Mouse (Mus musculus): Measurements from ENCODE around the gene Nek6. TPM values are rescaled to one million over a fixed set of nuclear protein-coding genes. Genes with fewer than 3 reads are reported as not detected.

Nek6 gene
- total and polyA plus RNA-seq, 3 experiments = 3.7 to 5.4 TPM; not detected in 1

DNA sequence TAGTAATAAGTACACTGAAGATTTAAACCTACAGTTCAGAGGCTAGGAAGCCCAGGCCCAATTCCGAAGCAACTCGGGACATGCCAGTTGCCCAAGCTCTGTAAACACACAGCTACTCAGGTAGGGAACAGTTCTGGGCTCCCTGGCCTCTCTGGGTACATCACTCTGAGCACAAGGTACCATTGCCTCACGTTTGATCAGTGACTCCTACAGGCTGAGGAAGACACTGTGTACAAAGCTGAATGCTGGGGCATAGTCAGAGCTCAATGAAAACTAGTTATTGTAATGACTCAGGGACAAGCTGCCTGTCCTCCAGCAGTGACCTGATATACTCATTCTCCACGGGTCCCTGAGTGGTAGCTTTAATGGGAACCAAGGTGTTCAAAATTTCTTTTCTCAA lies 109.6 kb downstream of the Nek6 start:
- DNase-seq (ENCODE audit: low read depth, low spot score) = no peak
- no peak overlapping the region for H3K4me3 ChIP-seq (ENCODE audit: control insufficient read depth in 1 of 2, insufficient read depth in 1 of 2, low read depth in 2 of 2, low read length in 2 of 2)
- TF ChIP-seq USF2 (IDR thresholded peaks at IDR 0.05; ENCODE audit: borderline replicate concordance in 1 of 2, insufficient read depth in 1 of 2, low read depth in 1 of 2, low read length in 2 of 2) = no peak
- no peak for TF ChIP-seq ELF1 (IDR thresholded peaks at IDR 0.05; ENCODE audit: low read depth, low read length)
- TF ChIP-seq MAX (IDR thresholded peaks at IDR 0.05; ENCODE audit: low read length) = no peak
- no peak for TF ChIP-seq E2F4 (IDR thresholded peaks at IDR 0.05; ENCODE audit: borderline replicate concordance, low read depth, low read length)
- TF ChIP-seq ZMIZ1 (IDR thresholded peaks at IDR 0.05; ENCODE audit: low read depth, low read length) = no peak
- no peak for TF ChIP-seq JUND (IDR thresholded peaks at IDR 0.05; ENCODE audit: low read depth, low read length)
- no peak for TF ChIP-seq TAL1 (IDR thresholded peaks at IDR 0.05; ENCODE audit: low read length)
- no peak overlapping the region for H3K27ac ChIP-seq (ENCODE audit: control insufficient read depth, low read depth, low read length)
- no peak overlapping the region for H3K9ac ChIP-seq (ENCODE audit: control insufficient read depth, low read depth, low read length, poor library complexity, severe bottlenecking)
- H3K4me1 ChIP-seq (ENCODE audit: control insufficient read depth in 1 of 2, insufficient read depth in 2 of 2, low read length in 2 of 2) = peaks cover 6 to 20% of the 10 kb centered on the region in 2 experiments
- H3K9me3 ChIP-seq (replicated peaks; ENCODE audit: insufficient read depth, low read length) = no peaks in the 10 kb centered on the region
- H3K36me3 ChIP-seq (ENCODE audit: control insufficient read depth in 1 of 2, insufficient read depth in 2 of 2, low read length in 2 of 2) = peaks cover 6 to 18% of the 10 kb centered on the region in 2 experiments
- H3K27me3 ChIP-seq (ENCODE audit: control insufficient read depth in 1 of 2, insufficient read depth in 2 of 2, low read length in 2 of 2) = no peaks in the 10 kb centered on the region
- peaks cover 26% of the 10 kb centered on the region for H3K79me2 ChIP-seq (ENCODE audit: control insufficient read depth, insufficient read depth, low read length, poor library complexity)

DNA sequence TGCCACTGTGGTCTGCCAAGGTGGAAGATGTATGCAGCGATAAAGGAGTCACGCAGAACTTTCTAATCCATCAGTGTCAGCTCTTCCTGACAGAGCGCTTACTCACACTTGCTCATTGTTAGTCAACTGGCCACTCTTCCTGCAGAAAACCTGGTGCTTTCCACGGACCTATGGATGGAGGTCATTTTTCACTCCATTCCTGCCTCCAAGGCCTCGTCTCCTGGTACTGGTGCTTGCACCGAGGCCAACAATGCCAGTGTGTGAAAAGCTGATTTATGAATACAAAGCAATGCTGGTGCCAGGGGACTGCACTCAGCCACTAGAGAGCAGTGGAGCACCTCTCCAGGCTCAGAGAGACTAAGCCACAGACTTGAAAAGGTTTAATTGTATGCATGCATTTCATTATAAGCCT lies 110.2 kb downstream of the Nek6 start:
- Histone ChIP-seq H3K27ac (ENCODE audit: control insufficient read depth, low read depth, low read length) (no peak overlapping the region), H3K36me3 (ENCODE audit: control insufficient read depth in 1 of 2, insufficient read depth in 2 of 2, low read length in 2 of 2) (peaks cover 11 to 14% of the 10 kb centered on the region in 2 experiments), H3K4me1 (ENCODE audit: control insufficient read depth in 1 of 2, insufficient read depth in 2 of 2, low read length in 2 of 2) (peaks cover 3 to 17% of the 10 kb centered on the region in 2 experiments), H3K79me2 (ENCODE audit: control insufficient read depth, insufficient read depth, low read length, poor library complexity) (peaks cover 25% of the 10 kb centered on the region), H3K9me3 (replicated peaks; ENCODE audit: insufficient read depth, low read length) (no peaks in the 10 kb centered on the region), H3K27me3 (ENCODE audit: control insufficient read depth in 1 of 2, insufficient read depth in 2 of 2, low read length in 2 of 2) (no peaks in the 10 kb centered on the region), H3K4me3 (ENCODE audit: control insufficient read depth in 1 of 2, insufficient read depth in 1 of 2, low read depth in 2 of 2, low read length in 2 of 2) (no peak overlapping the region), H3K9ac (ENCODE audit: control insufficient read depth, low read depth, low read length, poor library complexity, severe bottlenecking) (no peak overlapping the region)
- TF ChIP-seq JUND (IDR thresholded peaks at IDR 0.05; ENCODE audit: low read depth, low read length) = no peak
- TF ChIP-seq MAZ (IDR thresholded peaks at IDR 0.05; ENCODE audit: low read depth, low read length) = no peak
- TF ChIP-seq CHD2 (IDR thresholded peaks at IDR 0.05; ENCODE audit: low read length) = no peak
- no peak for TF ChIP-seq ETS1 (IDR thresholded peaks at IDR 0.05; ENCODE audit: low read depth, low read length)
- TF ChIP-seq KAT2A (conservative IDR thresholded peaks at IDR 0.05; ENCODE audit: low read depth, low read length) = no peak
- no peak for TF ChIP-seq POLR2AphosphoS2 (IDR thresholded peaks at IDR 0.05; ENCODE audit: low read length)
- TF ChIP-seq BHLHE40 (IDR thresholded peaks at IDR 0.05; ENCODE audit: borderline replicate concordance, low read depth, low read length) = no peak
- TF ChIP-seq USF1 (IDR thresholded peaks at IDR 0.05; ENCODE audit: low read depth, low read length) = no peak
- TF ChIP-seq UBTF (IDR thresholded peaks at IDR 0.05; ENCODE audit: borderline replicate concordance, insufficient read depth, low read depth, low read length) = no peak
- TF ChIP-seq EP300 (IDR thresholded peaks at IDR 0.05; ENCODE audit: low read depth in 1 of 2, low read length in 2 of 2) = no peak
- no peak for TF ChIP-seq CHD1 (IDR thresholded peaks at IDR 0.05; ENCODE audit: low read depth, low read length)
- no peak for DNase-seq (ENCODE audit: low read depth, low spot score)

Data from MEL (cell line).